Mouse (Mus musculus): ENCODE measurements around the gene Tnfaip1. TPM values are rescaled to one million over a fixed set of nuclear protein-coding genes. Genes with fewer than 3 reads are reported as not detected.

The Tnfaip1 gene
- polyA plus RNA-seq, 1 experiment from 2014 or later: 68.8 TPM

DNA sequence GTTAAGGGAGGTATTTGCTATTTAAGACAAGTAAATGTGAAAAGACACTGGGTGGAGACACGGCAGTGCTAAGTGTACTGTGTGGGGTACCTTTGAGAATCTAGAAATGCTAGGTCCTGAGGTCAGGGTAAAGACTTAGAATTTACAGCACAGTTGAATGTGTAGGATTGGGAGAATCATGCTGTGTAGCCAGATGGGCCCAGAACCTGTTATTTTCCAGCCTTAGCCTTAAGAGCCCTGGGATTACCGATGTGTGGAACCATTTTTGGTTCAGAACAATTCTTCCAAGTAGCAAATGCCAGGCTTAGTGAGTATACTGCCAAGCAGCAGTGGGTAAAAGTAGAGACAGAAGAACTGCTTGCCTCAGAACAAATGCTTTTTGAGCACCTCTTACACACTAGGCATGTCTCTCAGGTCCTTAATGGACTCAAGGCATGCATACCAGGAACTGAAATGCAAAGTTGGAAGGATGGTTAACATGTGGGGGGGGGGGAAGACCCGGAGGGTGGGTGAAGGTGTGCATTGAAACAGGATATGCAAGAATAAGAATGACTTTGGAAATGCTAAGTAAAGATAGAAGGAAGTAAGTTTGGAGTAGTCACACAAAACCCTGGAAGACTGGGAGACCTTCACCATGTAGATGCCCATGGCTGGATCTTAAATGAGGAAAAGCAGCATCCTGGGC lies 22.9 kb downstream of the Tnfaip1 start:
- peak overlapping the region; percentile 92 for H3K4me3 ChIP-seq (ENCODE audit: low read depth, low read length)
- ATAC-seq: no peak
- peak overlapping the region; percentile 97 for H3K4me2 ChIP-seq (ENCODE audit: low read length)
- peaks cover 24% of the 10 kb centered on the region for H3K36me3 ChIP-seq (ENCODE audit: control insufficient read depth, insufficient read depth, low read length)
- H3K27ac ChIP-seq (ENCODE audit: low read length): no peak overlapping the region
- no peaks in the 10 kb centered on the region for H3K27me3 ChIP-seq (ENCODE audit: control insufficient read depth, insufficient read depth, low read depth, low read length)
- H3K9ac ChIP-seq (ENCODE audit: low read depth, low read length): peak overlapping the region; percentile 95
- WGBS: 79% methylated on average over 3 of the region's 3 CpGs
- H3K4me1 ChIP-seq (ENCODE audit: control insufficient read depth, insufficient read depth, low read length): peaks cover 19% of the 10 kb centered on the region
- no peaks in the 10 kb centered on the region for H3K9me3 ChIP-seq (replicated peaks; ENCODE audit: control insufficient read depth, low read length, poor library complexity, severe bottlenecking)

DNA sequence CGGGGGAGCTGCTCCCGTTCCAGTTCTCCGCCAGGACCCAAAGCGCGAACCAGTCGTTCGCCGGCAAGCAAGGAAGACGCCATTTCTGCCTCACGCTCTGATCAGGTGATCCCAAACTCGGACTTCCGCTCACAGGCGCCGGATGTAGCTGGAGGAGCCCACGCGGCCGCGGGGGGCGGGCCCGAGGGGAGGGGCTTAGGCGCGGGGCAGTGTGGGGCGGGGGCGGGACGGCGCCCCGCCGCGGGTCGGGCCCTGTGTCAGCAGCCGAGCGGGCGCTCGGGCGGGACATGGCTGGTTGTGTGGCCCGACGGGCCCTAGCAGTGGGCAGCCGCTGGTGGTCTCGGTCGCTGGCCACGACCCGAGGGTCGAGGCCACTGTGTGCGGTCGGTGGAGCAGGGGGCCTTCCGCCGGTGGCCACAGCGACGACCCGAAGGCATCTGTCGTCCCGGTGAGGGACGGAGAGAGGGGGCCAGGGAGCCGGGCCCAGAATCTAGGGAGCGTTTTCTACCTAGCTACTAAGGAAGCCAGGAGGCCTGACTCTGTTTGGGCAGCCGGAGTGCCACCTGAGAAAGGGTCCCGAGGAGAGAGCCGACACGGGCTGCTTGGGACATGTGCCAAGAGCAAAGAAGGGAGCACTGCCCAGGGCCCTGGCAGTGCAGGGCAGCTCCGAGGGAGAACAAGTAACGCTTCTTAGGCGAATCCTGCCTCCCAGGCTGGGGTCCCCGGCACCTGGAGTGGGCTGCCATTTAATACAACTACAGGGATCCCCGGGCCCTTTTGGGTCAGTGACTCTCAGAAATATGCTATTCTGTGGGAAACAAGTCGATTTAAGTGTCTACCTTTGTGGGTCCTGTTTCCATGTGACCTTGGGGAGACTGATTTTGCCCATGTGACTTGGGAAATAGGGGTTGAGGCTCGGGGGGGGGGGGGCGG lies 23.8 kb downstream of the Tnfaip1 start, which contains the start of the genes Tmem199 and Poldip2:
Gene Tmem199, minus strand, starts transcription at position 148 of the 933 bp plus-strand sequence.
Gene Poldip2, plus strand, starts transcription at position 169 of the 933 bp plus-strand sequence.
- WGBS: under 1% methylated on average over 57 of the region's 67 CpGs
- peak within 1 kb of the TSS; percentile 86 for H3K27ac ChIP-seq (ENCODE audit: low read length)
- H3K9ac ChIP-seq (ENCODE audit: low read depth, low read length): peak within 1 kb of the TSS; percentile 95
- peak within 1 kb of the TSS; percentile 92 for H3K4me3 ChIP-seq (ENCODE audit: low read depth, low read length)
- peak within 1 kb of the TSS; percentile 97 for H3K4me2 ChIP-seq (ENCODE audit: low read length)
- no peaks in the 10 kb centered on the region for H3K27me3 ChIP-seq (ENCODE audit: control insufficient read depth, insufficient read depth, low read depth, low read length)
- H3K9me3 ChIP-seq (replicated peaks; ENCODE audit: control insufficient read depth, low read length, poor library complexity, severe bottlenecking): no peaks in the 10 kb centered on the region
- ATAC-seq: peak; percentile 96
- peaks cover 19% of the 10 kb centered on the region for H3K4me1 ChIP-seq (ENCODE audit: control insufficient read depth, insufficient read depth, low read length)
- H3K36me3 ChIP-seq (ENCODE audit: control insufficient read depth, insufficient read depth, low read length): peaks cover 29% of the 10 kb centered on the region

DNA sequence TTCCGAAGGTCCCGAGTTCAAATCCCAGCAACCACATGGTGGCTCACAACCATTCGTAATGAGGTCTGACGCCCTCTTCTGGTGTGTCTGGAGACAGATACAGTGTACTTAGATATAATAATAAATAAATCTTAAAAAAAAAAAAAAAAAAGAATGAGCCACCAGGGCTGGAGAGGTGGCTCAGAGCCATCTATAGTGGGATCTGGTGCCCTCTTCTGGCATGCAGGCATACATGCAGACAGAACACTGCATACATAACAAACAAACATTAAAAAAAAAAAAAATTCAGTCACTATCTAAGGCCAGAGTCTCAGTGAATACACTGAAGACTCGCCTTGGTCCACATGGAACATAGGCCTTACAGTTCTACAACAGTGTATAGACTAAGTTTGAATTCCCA lies 27.0 kb downstream of the Tnfaip1 start:
- 86% methylated on average over 5 of the region's 5 CpGs for WGBS
- H3K27me3 ChIP-seq (ENCODE audit: control insufficient read depth, insufficient read depth, low read depth, low read length): no peaks in the 10 kb centered on the region
- no peak overlapping the region for H3K4me2 ChIP-seq (ENCODE audit: low read length)
- no peak for ATAC-seq
- peaks cover 26% of the 10 kb centered on the region for H3K36me3 ChIP-seq (ENCODE audit: control insufficient read depth, insufficient read depth, low read length)
- H3K27ac ChIP-seq (ENCODE audit: low read length): no peak overlapping the region
- no peak overlapping the region for H3K9ac ChIP-seq (ENCODE audit: low read depth, low read length)
- no peaks in the 10 kb centered on the region for H3K9me3 ChIP-seq (replicated peaks; ENCODE audit: control insufficient read depth, low read length, poor library complexity, severe bottlenecking)
- peaks cover 16% of the 10 kb centered on the region for H3K4me1 ChIP-seq (ENCODE audit: control insufficient read depth, insufficient read depth, low read length)
- H3K4me3 ChIP-seq (ENCODE audit: low read depth, low read length): no peak overlapping the region

DNA sequence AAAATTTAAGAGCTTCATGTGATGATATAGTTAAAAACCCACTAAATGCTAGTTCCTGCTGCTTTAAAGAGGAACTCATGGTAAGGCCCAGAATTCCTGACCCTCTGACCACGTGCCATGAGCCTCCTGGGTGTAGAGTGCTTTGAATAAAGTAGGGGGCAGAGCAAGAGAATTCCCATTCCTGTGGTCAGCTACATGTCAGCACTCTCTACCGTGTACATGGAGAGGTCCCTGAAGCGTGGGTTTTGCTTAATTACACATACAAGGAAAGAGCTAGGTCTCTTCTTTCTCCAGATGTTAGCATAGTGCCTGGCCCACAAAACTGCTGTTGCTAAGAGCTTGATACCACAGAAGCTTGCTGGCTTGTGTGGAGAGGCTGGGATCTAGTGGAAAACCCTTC lies 30.7 kb downstream of the Tnfaip1 start:
- Histone ChIP-seq H3K4me3 (ENCODE audit: low read depth, low read length) (no peak overlapping the region), H3K27me3 (ENCODE audit: control insufficient read depth, insufficient read depth, low read depth, low read length) (no peaks in the 10 kb centered on the region), H3K9ac (ENCODE audit: low read depth, low read length) (no peak overlapping the region), H3K4me2 (ENCODE audit: low read length) (no peak overlapping the region), H3K27ac (ENCODE audit: low read length) (no peak overlapping the region), H3K9me3 (replicated peaks; ENCODE audit: control insufficient read depth, low read length, poor library complexity, severe bottlenecking) (no peaks in the 10 kb centered on the region), H3K4me1 (ENCODE audit: control insufficient read depth, insufficient read depth, low read length) (no peaks in the 10 kb centered on the region), H3K36me3 (ENCODE audit: control insufficient read depth, insufficient read depth, low read length) (peaks cover 26% of the 10 kb centered on the region)
- 82% methylated on average over 3 of the region's 3 CpGs for WGBS
- ATAC-seq: no peak

DNA sequence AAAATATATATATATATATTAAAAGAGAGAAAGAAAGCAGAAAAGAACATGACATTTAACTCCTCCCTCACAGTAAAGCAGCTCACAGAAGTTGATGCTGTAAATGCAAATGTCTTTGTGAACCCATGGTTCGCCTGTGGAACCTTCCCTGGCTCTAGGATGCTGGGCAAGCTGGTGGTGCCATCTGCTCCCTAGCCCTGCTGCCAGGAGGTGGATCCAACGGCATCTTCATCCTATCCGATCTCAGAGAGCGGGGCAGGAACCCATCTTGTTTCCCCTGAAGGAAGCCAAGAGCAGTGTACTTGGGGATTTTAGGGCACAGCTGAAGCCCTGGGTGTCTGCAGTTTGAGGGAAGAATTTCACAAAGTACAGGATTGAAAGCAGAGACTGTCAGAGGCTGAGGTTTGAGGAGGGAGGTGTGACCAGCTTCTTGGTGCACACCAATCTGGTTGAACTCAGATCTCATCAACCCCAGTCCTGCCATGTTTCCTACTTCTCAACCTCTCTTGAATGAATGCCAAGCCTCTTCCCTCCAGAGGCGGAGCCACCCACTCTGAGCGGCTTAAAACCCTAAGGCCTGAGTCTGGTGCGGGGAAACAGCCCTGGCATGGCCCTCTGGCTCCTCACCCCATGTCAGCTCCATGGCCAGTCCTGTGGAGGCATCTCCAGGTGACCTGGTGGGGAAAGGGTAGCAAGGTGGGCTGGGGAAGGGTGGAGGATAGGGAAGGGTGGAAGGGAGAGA lies 33.1 kb downstream of the Tnfaip1 start, which contains the start of gene Sebox:
Gene Sebox, plus strand, starts transcription at position 539 of the 742 bp plus-strand sequence.
- no peaks in the 10 kb centered on the region for H3K9me3 ChIP-seq (replicated peaks; ENCODE audit: control insufficient read depth, low read length, poor library complexity, severe bottlenecking)
- H3K9ac ChIP-seq (ENCODE audit: low read depth, low read length): no peak within 1 kb of the TSS
- H3K4me2 ChIP-seq (ENCODE audit: low read length): no peak within 1 kb of the TSS
- H3K27ac ChIP-seq (ENCODE audit: low read length): no peak within 1 kb of the TSS
- peaks cover 16% of the 10 kb centered on the region for H3K36me3 ChIP-seq (ENCODE audit: control insufficient read depth, insufficient read depth, low read length)
- ATAC-seq: no peak
- H3K4me1 ChIP-seq (ENCODE audit: control insufficient read depth, insufficient read depth, low read length): 0 out of 2 replicates have a peak, but pooled peaks cover 4% of the 10 kb centered on the region
- no peak within 1 kb of the TSS for H3K4me3 ChIP-seq (ENCODE audit: low read depth, low read length)
- no peaks in the 10 kb centered on the region for H3K27me3 ChIP-seq (ENCODE audit: control insufficient read depth, insufficient read depth, low read depth, low read length)
- 74% methylated on average over 7 of the region's 7 CpGs for WGBS

DNA sequence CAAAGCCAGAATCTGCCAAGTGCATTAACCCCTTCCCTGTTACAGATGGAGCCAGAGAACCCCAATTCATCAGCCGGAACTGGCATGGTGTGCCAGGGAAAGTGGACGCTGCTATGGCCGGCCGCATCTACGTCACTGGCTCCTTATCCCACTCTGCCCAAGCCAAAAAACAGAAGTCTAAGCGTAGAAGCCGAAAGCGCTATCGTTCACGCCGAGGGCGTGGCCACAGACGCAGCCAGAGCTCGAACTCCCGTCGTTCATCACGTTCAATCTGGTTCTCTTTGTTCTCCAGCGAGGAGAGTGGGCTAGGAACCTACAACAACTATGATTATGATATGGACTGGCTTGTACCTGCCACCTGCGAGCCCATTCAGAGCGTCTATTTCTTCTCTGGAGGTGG lies 34.6 kb downstream of the Tnfaip1 start:
- H3K36me3 ChIP-seq (ENCODE audit: control insufficient read depth, insufficient read depth, low read length): peaks cover 9% of the 10 kb centered on the region
- no peaks in the 10 kb centered on the region for H3K27me3 ChIP-seq (ENCODE audit: control insufficient read depth, insufficient read depth, low read depth, low read length)
- no peaks in the 10 kb centered on the region for H3K9me3 ChIP-seq (replicated peaks; ENCODE audit: control insufficient read depth, low read length, poor library complexity, severe bottlenecking)
- no peak for ATAC-seq
- no peak overlapping the region for H3K27ac ChIP-seq (ENCODE audit: low read length)
- no peak overlapping the region for H3K9ac ChIP-seq (ENCODE audit: low read depth, low read length)
- no peak overlapping the region for H3K4me3 ChIP-seq (ENCODE audit: low read depth, low read length)
- WGBS: 84% methylated on average over 20 of the region's 20 CpGs
- H3K4me2 ChIP-seq (ENCODE audit: low read length): no peak overlapping the region
- H3K4me1 ChIP-seq (ENCODE audit: control insufficient read depth, insufficient read depth, low read length): peaks cover 5% of the 10 kb centered on the region

DNA sequence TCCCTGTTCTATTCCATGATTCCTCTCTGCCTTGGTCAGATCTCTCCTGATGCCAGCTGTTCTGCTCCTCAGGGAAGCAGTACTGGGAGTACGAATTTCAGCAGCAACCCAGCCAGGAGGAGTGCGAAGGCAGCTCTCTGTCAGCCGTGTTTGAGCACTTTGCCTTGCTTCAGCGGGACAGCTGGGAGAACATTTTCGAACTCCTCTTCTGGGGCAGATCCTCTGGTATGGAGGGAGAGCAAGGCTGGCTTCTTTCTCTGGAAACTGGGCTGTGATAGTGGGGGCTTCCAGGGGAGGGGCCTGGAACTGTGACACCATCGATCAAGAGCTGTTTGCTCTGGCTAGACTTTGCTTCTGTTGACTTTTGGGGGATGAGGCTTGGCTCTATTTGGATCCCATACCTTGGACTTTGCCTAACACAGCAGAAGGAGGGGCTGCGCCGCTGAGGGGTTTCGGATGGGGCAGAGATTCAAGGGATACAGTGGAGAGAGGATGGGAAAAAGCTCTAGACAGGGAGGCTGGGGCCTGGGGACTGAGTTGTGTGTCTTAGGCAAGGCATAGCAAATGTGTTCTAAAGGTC lies 35.4 kb downstream of the Tnfaip1 start:
- no peaks in the 10 kb centered on the region for H3K9me3 ChIP-seq (replicated peaks; ENCODE audit: control insufficient read depth, low read length, poor library complexity, severe bottlenecking)
- no peak overlapping the region for H3K4me3 ChIP-seq (ENCODE audit: low read depth, low read length)
- peaks cover 13% of the 10 kb centered on the region for H3K4me1 ChIP-seq (ENCODE audit: control insufficient read depth, insufficient read depth, low read length)
- no peak for ATAC-seq
- 83% methylated on average over 9 of the region's 9 CpGs for WGBS
- no peaks in the 10 kb centered on the region for H3K27me3 ChIP-seq (ENCODE audit: control insufficient read depth, insufficient read depth, low read depth, low read length)
- H3K4me2 ChIP-seq (ENCODE audit: low read length): no peak overlapping the region
- H3K9ac ChIP-seq (ENCODE audit: low read depth, low read length): no peak overlapping the region
- H3K36me3 ChIP-seq (ENCODE audit: control insufficient read depth, insufficient read depth, low read length): peaks cover 2% of the 10 kb centered on the region; the same call in 1 of the 2 replicates
- H3K27ac ChIP-seq (ENCODE audit: low read length): no peak overlapping the region

DNA sequence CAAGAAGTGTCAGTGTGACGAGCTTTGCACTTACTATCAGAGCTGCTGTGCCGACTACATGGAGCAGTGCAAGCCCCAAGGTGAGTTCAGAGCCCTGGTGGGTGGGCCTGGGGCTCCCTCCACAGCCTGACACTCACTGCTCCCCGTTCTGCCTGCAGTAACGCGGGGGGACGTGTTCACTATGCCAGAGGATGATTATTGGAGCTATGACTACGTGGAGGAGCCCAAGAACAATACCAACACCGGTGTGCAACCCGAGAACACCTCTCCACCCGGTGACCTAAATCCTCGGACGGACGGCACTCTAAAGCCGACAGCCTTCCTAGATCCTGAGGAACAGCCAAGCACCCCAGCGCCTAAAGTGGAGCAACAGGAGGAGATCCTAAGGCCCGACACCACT lies 36.6 kb downstream of the Tnfaip1 start:
- H3K27me3 ChIP-seq (ENCODE audit: control insufficient read depth, insufficient read depth, low read depth, low read length): no peaks in the 10 kb centered on the region
- no peak overlapping the region for H3K27ac ChIP-seq (ENCODE audit: low read length)
- no peaks in the 10 kb centered on the region for H3K36me3 ChIP-seq (ENCODE audit: control insufficient read depth, insufficient read depth, low read length)
- no peak overlapping the region for H3K4me3 ChIP-seq (ENCODE audit: low read depth, low read length)
- H3K4me1 ChIP-seq (ENCODE audit: control insufficient read depth, insufficient read depth, low read length): peaks cover 24% of the 10 kb centered on the region
- 43% methylated on average over 16 of the region's 16 CpGs for WGBS
- H3K4me2 ChIP-seq (ENCODE audit: low read length): no peak overlapping the region
- no peak for ATAC-seq
- no peaks in the 10 kb centered on the region for H3K9me3 ChIP-seq (replicated peaks; ENCODE audit: control insufficient read depth, low read length, poor library complexity, severe bottlenecking)
- H3K9ac ChIP-seq (ENCODE audit: low read depth, low read length): no peak overlapping the region

Data from midbrain, embryonic 16.5 days (tissue).